Mouse (Mus musculus) forebrain, postnatal 0 days (tissue): ENCODE data around the gene Mrpl45. TPM values are rescaled to one million over a fixed set of nuclear protein-coding genes. Genes with fewer than 3 reads are reported as not detected.
"Not testable (repeated sequence)": the region's sequence is repeated elsewhere in the genome, so short reads cannot be mapped to it uniquely, and the experiment has no call there.

Source experiments
- ATAC-seq: fragments of 200-750 bp; cut with Nextera tagmentation; 2 replicates; pipeline ENCODE4 v1.8.0; 2017; ENCODE audit warnings: mild to moderate bottlenecking, moderate library complexity
- DNase-seq: peaks from one replicate; pipeline ENCODE4 v3.0.0-alpha.2; 2015
- H3K27ac ChIP-seq: fragments of 300-500 bp; sonication (generic); 2 replicates; pipeline ENCODE4 v1.5.1; 2014; ENCODE audit warnings: low read depth, mild to moderate bottlenecking, antibody characterized with exemption, low read length, moderate library complexity, mixed read lengths
- H3K27me3 ChIP-seq: fragments of 300-500 bp; sonication (generic); 2 replicates; pipeline ENCODE4 v1.6.1; 2014; ENCODE audit warnings: mild to moderate bottlenecking, low read length, mixed read lengths; ENCODE audit not compliant: insufficient read depth
- H3K36me3 ChIP-seq: fragments of 300-500 bp; sonication (generic); 2 replicates; pipeline ENCODE4 v1.6.1; 2014; ENCODE audit warnings: mild to moderate bottlenecking, moderate library complexity; ENCODE audit not compliant: insufficient read depth
- H3K4me1 ChIP-seq: fragments of 300-500 bp; sonication (generic); 2 replicates; pipeline ENCODE4 v1.6.1; 2014; ENCODE audit warnings: antibody characterized with exemption; ENCODE audit not compliant: insufficient read depth
- H3K4me2 ChIP-seq: fragments of 300-500 bp; sonication (generic); 2 replicates; pipeline ENCODE4 v1.6.1; 2014; ENCODE audit warnings: low read depth, mild to moderate bottlenecking, moderate library complexity
- H3K4me3 ChIP-seq: fragments of 300-500 bp; sonication (generic); 2 replicates; pipeline ENCODE4 v1.5.1; 2014; ENCODE audit warnings: low read depth, low read length, mixed read lengths
- H3K9ac ChIP-seq: fragments of 300-500 bp; sonication (generic); 2 replicates; pipeline ENCODE4 v1.6.1; 2014; ENCODE audit warnings: mild to moderate bottlenecking
- H3K9me3 ChIP-seq: fragments of 300-500 bp; sonication (generic); 2 replicates; pipeline ENCODE4 v1.6.1; 2016; ENCODE audit warnings: low read length
- CTCF ChIP-seq: sonication (generic); IDR thresholded peaks from 2 replicates; pipeline ENCODE4 v1.5.1; 2016; ENCODE audit warnings: antibody characterized with exemption, control low read depth, low read depth
- WGBS: fragments of 180-500 bp; shearing (Covaris S2); extraction: QIAGEN DNeasy Blood & Tissue Kit; methylation state at CpG from one replicate; pipeline ENCODE4 v1.1.7; 2014; 5-methylcytosine and 5-hydroxymethylcytosine counted together
- polyA plus RNA-seq: library from polyadenylated mRNA; unstranded; fragments of >200 nt; fragmentation: Nextera tagmentation; extraction: Ambion mirVana; gene quantifications from 2 replicates; pipeline ENCODE4 v1.2.1, GENCODE M21; 2015
- total RNA-seq: library from RNA; depleted of rRNA; stranded (reverse); fragments of >200 nt; gene quantifications from 2 replicates; pipeline ENCODE4 v1.2.3, GENCODE M21; 2014

Mrpl45 gene
- total and polyA plus RNA-seq, 2 experiments from 2014 or later, result 29.0 to 37.7 TPM

- DNase-seq, result no peak
- 0 out of 2 replicates have a peak, but pooled peaks cover 3% of the 10 kb centered on the region for H3K4me1 ChIP-seq
- no peak for TF ChIP-seq CTCF
- H3K27ac ChIP-seq, result no peak overlapping the region
- H3K4me3 ChIP-seq, result no peak overlapping the region
- no peaks in the 10 kb centered on the region for H3K27me3 ChIP-seq
- no peak overlapping the region for H3K9ac ChIP-seq
- no peaks in the 10 kb centered on the region for H3K36me3 ChIP-seq
- ATAC-seq, result no peak
- 74% methylated on average over 4 of the region's 4 CpGs for WGBS
- H3K9me3 ChIP-seq, result no peaks in the 10 kb centered on the region
- H3K4me2 ChIP-seq, result no peak overlapping the region
Observed at GRCm38 (mm10) chr11:97352935-97353597, 37.5 kb downstream of the Mrpl45 start.

DNA sequence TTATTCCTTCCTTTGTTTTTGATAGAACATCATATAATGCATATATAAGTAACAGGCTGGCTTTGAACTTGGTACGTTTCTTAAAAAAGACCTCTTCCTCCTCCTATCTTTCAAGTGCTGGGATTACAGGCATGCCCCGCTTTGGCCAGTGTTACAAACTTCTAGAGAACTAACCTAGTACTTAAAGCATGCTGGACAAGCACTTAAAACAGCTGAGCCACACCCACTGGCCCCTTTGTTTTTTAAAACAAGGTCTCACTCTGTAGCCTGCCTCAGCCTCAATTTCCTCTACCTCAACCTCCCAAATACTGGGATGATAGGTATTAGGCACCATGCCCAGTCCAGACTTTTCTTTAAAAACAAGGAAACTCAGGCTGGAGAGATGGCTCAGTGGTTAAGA is 39.1 kb downstream of the Mrpl45 start:
- Histone ChIP-seq H3K9me3 (no peaks in the 10 kb centered on the region), H3K36me3 (no peaks in the 10 kb centered on the region), H3K4me3 (no peak overlapping the region), H3K27me3 (no peaks in the 10 kb centered on the region), H3K9ac (no peak overlapping the region), H3K27ac (no peak overlapping the region), H3K4me2 (no peak overlapping the region), H3K4me1 (0 out of 2 replicates have a peak, but pooled peaks cover 3% of the 10 kb centered on the region)
- no peak for TF ChIP-seq CTCF
- ATAC-seq (no peak), DNase-seq (no peak)
- WGBS, result 81% methylated on average over 2 of the region's 2 CpGs

GRCm38 (mm10) chr11:97355247-97355646 is 39.7 kb downstream of the Mrpl45 start:
- ATAC-seq (no peak), DNase-seq (no peak)
- Histone ChIP-seq H3K9ac (no peak overlapping the region), H3K4me1 (0 out of 2 replicates have a peak, but pooled peaks cover under 1% of the 10 kb centered on the region), H3K4me2 (no peak overlapping the region), H3K4me3 (no peak overlapping the region), H3K36me3 (no peaks in the 10 kb centered on the region), H3K27ac (no peak overlapping the region), H3K9me3 (no peaks in the 10 kb centered on the region), H3K27me3 (no peaks in the 10 kb centered on the region)
- no peak for TF ChIP-seq CTCF
- WGBS, result 86% methylated on average over 7 of the region's 7 CpGs

GRCm38 (mm10) chr11:97357663-97358062 is 42.1 kb downstream of the Mrpl45 start:
- not testable (repeated sequence) for H3K4me1 ChIP-seq, H3K9me3 ChIP-seq, H3K9ac ChIP-seq, H3K4me3 ChIP-seq, H3K27me3 ChIP-seq, H3K36me3 ChIP-seq, H3K27ac ChIP-seq, H3K4me2 ChIP-seq, ATAC-seq
- peak; percentile 63 for DNase-seq
- TF ChIP-seq CTCF, result peak; percentile 56
- WGBS, result 11% methylated on average over 4 of the region's 6 CpGs

- Histone ChIP-seq H3K27me3 (no peaks in the 10 kb centered on the region), H3K36me3 (no peaks in the 10 kb centered on the region), H3K9me3 (no peaks in the 10 kb centered on the region), H3K4me2 (peak within 1 kb of the TSS; percentile 79), H3K4me3 (peak within 1 kb of the TSS; percentile 96), H3K4me1 (peaks cover 20% of the 10 kb centered on the region), H3K27ac (peak within 1 kb of the TSS; percentile 88), H3K9ac (peak within 1 kb of the TSS; percentile 91)
- 1% methylated on average over 24 of the region's 81 CpGs for WGBS
- TF ChIP-seq CTCF, result no peak
- peak; percentile 98 for ATAC-seq
- DNase-seq, result peak; percentile 95
Observed at GRCm38 (mm10) chr11:97361948-97362648, 46.6 kb downstream of the Mrpl45 start, which contains the start of gene Socs7. TSS of gene Socs7 (plus strand) at chr11:97362551.

GRCm38 (mm10) chr11:97362649-97362942 is 47.1 kb downstream of the Mrpl45 start:
- ATAC-seq (no peak; the same call in 1 of the 2 replicates), DNase-seq (peak; percentile 34)
- WGBS, result 6% methylated on average over 16 of the region's 39 CpGs
- no peaks in the 10 kb centered on the region for H3K36me3 ChIP-seq
- H3K9ac ChIP-seq, result peak overlapping the region; percentile 91
- H3K4me1 ChIP-seq, result peaks cover 20% of the 10 kb centered on the region
- H3K9me3 ChIP-seq, result no peaks in the 10 kb centered on the region
- peak overlapping the region; percentile 88 for H3K27ac ChIP-seq
- H3K4me3 ChIP-seq, result peak overlapping the region; percentile 96
- no peak for TF ChIP-seq CTCF
- H3K4me2 ChIP-seq, result peak overlapping the region; percentile 79
- H3K27me3 ChIP-seq, result no peaks in the 10 kb centered on the region
